Mouse (Mus musculus): ENCODE measurements around the gene Smim4. TPM values are rescaled to one million over a fixed set of nuclear protein-coding genes. Genes with fewer than 3 reads are reported as not detected.

Gene Smim4
- polyA plus RNA-seq, 1 experiment from 2014 or later: 54.6 TPM

- H3K9me3 ChIP-seq: no peaks in the 10 kb centered on the region
Observed at GRCm38 (mm10) chr14:31165458-31165857, 36.7 kb upstream of the Smim4 start.

GRCm38 (mm10) chr14:31165010-31165409 is 36.3 kb upstream of the Smim4 start:
- WGBS: 74% methylated on average over 2 of the region's 2 CpGs
- H3K4me1 ChIP-seq: 0 out of 2 replicates have a peak, but pooled peaks cover 2% of the 10 kb centered on the region
- no peaks in the 10 kb centered on the region for H3K36me3 ChIP-seq (replicated peaks)
- H3K9me3 ChIP-seq: no peaks in the 10 kb centered on the region
- ATAC-seq (ENCODE audit: low FRiP score): no peak
- no peak overlapping the region for H3K4me2 ChIP-seq
- H3K27me3 ChIP-seq: no peaks in the 10 kb centered on the region
- H3K27ac ChIP-seq: no peak overlapping the region
- H3K4me3 ChIP-seq (replicated peaks): no peak overlapping the region
- no peak overlapping the region for H3K9ac ChIP-seq

More at GRCm38 (mm10) chr14:31165458-31165857, 36.7 kb upstream of the Smim4 start:
- Histone ChIP-seq H3K4me1 (0 out of 2 replicates have a peak, but pooled peaks cover 2% of the 10 kb centered on the region), H3K4me2 (no peak overlapping the region), H3K27ac (no peak overlapping the region), H3K36me3 (replicated peaks) (peaks cover 3% of the 10 kb centered on the region), H3K27me3 (no peaks in the 10 kb centered on the region), H3K4me3 (replicated peaks) (no peak overlapping the region), H3K9ac (no peak overlapping the region)
- 62% methylated on average over 7 of the region's 7 CpGs for WGBS
- no peak for ATAC-seq (ENCODE audit: low FRiP score)

DNA sequence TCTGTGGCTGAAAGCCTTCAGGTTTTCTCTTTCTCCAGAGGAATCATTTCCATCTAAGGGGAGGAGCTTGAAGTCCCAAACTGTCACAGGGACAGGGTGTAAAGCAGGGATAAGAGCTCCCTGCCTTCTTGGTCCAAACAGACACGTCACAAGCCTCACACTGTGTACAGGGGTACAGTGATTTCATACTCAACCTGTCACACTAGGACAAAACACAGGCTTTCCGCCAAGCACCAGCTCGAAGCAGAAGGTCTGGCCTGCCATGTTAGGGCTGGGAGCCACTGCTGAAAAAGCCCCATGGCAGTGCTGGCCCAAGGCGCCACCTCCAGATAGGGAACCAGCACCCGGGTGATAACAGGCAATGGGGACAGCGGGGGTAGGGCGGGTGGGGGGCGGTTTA is 35.3 kb upstream of the Smim4 start:
- 84% methylated on average over 8 of the region's 8 CpGs for WGBS
- Histone ChIP-seq H3K4me3 (replicated peaks) (no peak overlapping the region), H3K9ac (no peak overlapping the region), H3K27ac (no peak overlapping the region), H3K27me3 (no peaks in the 10 kb centered on the region), H3K9me3 (no peaks in the 10 kb centered on the region), H3K36me3 (replicated peaks) (no peaks in the 10 kb centered on the region), H3K4me2 (no peak overlapping the region), H3K4me1 (0 out of 2 replicates have a peak, but pooled peaks cover 2% of the 10 kb centered on the region)
- ATAC-seq (ENCODE audit: low FRiP score): no peak

GRCm38 (mm10) chr14:31161638-31162037 is 32.9 kb upstream of the Smim4 start:
- Histone ChIP-seq H3K36me3 (replicated peaks) (no peaks in the 10 kb centered on the region), H3K4me2 (no peak overlapping the region), H3K4me3 (replicated peaks) (no peak overlapping the region), H3K27me3 (no peaks in the 10 kb centered on the region), H3K9me3 (no peaks in the 10 kb centered on the region), H3K9ac (no peak overlapping the region), H3K27ac (no peak overlapping the region), H3K4me1 (0 out of 2 replicates have a peak, but pooled peaks cover 2% of the 10 kb centered on the region)
- no peak for ATAC-seq (ENCODE audit: low FRiP score)
- WGBS: 70% methylated on average over 10 of the region's 10 CpGs

GRCm38 (mm10) chr14:31161191-31161590 is 32.4 kb upstream of the Smim4 start:
- Histone ChIP-seq H3K4me2 (no peak overlapping the region), H3K4me1 (0 out of 2 replicates have a peak, but pooled peaks cover 2% of the 10 kb centered on the region), H3K9ac (no peak overlapping the region), H3K27me3 (no peaks in the 10 kb centered on the region), H3K9me3 (no peaks in the 10 kb centered on the region), H3K4me3 (replicated peaks) (no peak overlapping the region), H3K36me3 (replicated peaks) (no peaks in the 10 kb centered on the region), H3K27ac (no peak overlapping the region)
- WGBS: 94% methylated on average over 7 of the region's 7 CpGs
- no peak for ATAC-seq (ENCODE audit: low FRiP score)

- no peak for ATAC-seq (ENCODE audit: low FRiP score)
- H3K36me3 ChIP-seq (replicated peaks): no peaks in the 10 kb centered on the region
- WGBS: 85% methylated on average over 27 of the region's 27 CpGs
Observed at GRCm38 (mm10) chr14:31160196-31161150, 31.7 kb upstream of the Smim4 start.

DNA sequence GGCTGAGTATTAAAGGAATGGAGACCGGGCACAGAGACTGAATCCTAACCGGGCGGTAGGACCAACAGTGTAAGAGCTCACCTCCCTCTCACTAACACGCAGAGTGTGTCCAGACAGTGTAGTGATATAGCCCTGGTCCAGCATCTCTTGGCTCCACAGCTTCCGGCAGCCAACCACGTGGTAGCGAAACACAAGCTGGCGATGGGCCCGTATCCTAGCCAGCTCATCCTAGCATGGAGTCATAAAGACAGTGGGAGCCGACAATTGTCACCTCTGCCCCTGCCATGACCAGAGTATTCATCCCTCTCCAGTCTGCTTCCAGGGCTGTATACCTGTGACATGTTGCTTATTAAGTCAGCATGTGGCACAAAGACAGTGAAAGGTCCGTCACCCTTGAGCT is 16.9 kb upstream of the Smim4 start:
- Histone ChIP-seq H3K4me2 (no peak overlapping the region), H3K27me3 (no peaks in the 10 kb centered on the region), H3K27ac (no peak overlapping the region), H3K4me3 (replicated peaks) (no peak overlapping the region), H3K9me3 (no peaks in the 10 kb centered on the region), H3K4me1 (no peaks in the 10 kb centered on the region), H3K9ac (no peak overlapping the region), H3K36me3 (replicated peaks) (peaks cover 23% of the 10 kb centered on the region)
- WGBS: 93% methylated on average over 11 of the region's 11 CpGs
- ATAC-seq (ENCODE audit: low FRiP score): no peak

More at GRCm38 (mm10) chr14:31160196-31161150, 31.7 kb upstream of the Smim4 start:
- Histone ChIP-seq H3K9me3 (no peaks in the 10 kb centered on the region), H3K27ac (no peak overlapping the region), H3K4me2 (no peak overlapping the region), H3K4me3 (replicated peaks) (no peak overlapping the region), H3K9ac (no peak overlapping the region), H3K27me3 (no peaks in the 10 kb centered on the region), H3K4me1 (0 out of 2 replicates have a peak, but pooled peaks cover under 1% of the 10 kb centered on the region)

- Histone ChIP-seq H3K4me3 (replicated peaks) (no peak overlapping the region), H3K4me2 (no peak overlapping the region), H3K4me1 (no peaks in the 10 kb centered on the region), H3K9ac (no peak overlapping the region), H3K27ac (no peak overlapping the region), H3K36me3 (replicated peaks) (peaks cover 70% of the 10 kb centered on the region), H3K9me3 (no peaks in the 10 kb centered on the region), H3K27me3 (no peaks in the 10 kb centered on the region)
- WGBS: 96% methylated on average over 14 of the region's 14 CpGs
- no peak for ATAC-seq (ENCODE audit: low FRiP score)
Observed at GRCm38 (mm10) chr14:31141011-31141410, 12.3 kb upstream of the Smim4 start.

- Histone ChIP-seq H3K36me3 (replicated peaks) (peaks cover 79% of the 10 kb centered on the region), H3K9me3 (no peaks in the 10 kb centered on the region), H3K27ac (no peak overlapping the region), H3K4me3 (replicated peaks) (no peak overlapping the region), H3K27me3 (no peaks in the 10 kb centered on the region), H3K4me2 (no peak overlapping the region), H3K9ac (no peak overlapping the region), H3K4me1 (no peaks in the 10 kb centered on the region)
- 93% methylated on average over 15 of the region's 15 CpGs for WGBS
- ATAC-seq (ENCODE audit: low FRiP score): no peak
Observed at GRCm38 (mm10) chr14:31140141-31140540, 11.4 kb upstream of the Smim4 start.

DNA sequence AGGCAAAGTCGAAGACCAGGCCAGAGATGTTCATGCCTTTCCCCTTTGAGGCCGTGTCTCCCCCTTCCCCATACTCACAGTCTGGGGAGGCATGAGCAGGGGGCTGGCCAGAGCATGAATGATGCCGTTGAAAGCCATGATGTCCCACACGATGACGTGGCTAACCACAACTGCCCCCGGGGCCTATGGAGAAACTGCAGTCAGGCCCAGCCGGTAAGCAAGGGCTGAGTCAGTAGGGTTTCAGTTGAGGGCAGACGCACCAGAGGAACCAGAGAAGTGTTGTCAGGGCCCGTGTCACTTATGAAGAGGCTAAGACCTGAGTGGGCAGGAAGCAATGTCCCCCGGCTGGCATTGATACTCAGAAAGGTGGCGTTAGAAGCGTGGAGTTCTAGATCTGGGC is 10.9 kb upstream of the Smim4 start:
- Histone ChIP-seq H3K4me3 (replicated peaks) (no peak overlapping the region), H3K9me3 (no peaks in the 10 kb centered on the region), H3K9ac (no peak overlapping the region), H3K27me3 (no peaks in the 10 kb centered on the region), H3K4me1 (no peaks in the 10 kb centered on the region), H3K27ac (no peak overlapping the region), H3K4me2 (no peak overlapping the region), H3K36me3 (replicated peaks) (peaks cover 84% of the 10 kb centered on the region)
- WGBS: 91% methylated on average over 12 of the region's 12 CpGs
- ATAC-seq (ENCODE audit: low FRiP score): no peak

DNA sequence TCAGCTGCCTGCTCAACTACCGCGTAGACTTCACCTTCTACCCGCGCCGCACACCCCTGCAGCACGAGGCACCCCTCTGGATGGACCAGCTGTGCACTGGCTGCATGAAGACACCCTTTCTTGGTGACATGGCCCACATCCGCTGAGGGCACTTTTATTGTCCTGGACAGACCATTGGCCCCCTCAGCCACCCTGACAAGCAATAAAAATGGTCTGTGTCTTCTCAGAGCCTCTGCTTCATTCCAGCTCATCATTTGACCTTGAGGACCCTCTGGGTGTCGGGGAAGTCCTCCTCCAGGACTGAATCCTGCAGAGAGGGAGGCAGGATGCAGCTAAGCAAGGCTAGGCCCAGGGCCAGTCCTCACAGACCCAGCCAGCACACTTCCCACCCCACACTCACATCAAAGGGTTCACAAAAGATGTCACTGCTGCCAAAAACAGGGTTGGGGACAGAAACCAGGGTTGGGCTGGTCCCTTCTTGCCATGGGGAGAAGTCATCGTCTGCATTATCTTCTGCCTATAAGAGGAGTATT is 10.2 kb upstream of the Smim4 start:
- no peak overlapping the region for H3K27ac ChIP-seq
- no peak overlapping the region for H3K4me3 ChIP-seq (replicated peaks)
- no peaks in the 10 kb centered on the region for H3K9me3 ChIP-seq
- peaks cover 91% of the 10 kb centered on the region for H3K36me3 ChIP-seq (replicated peaks)
- no peaks in the 10 kb centered on the region for H3K27me3 ChIP-seq
- no peaks in the 10 kb centered on the region for H3K4me1 ChIP-seq
- H3K4me2 ChIP-seq: no peak overlapping the region
- WGBS: 92% methylated on average over 9 of the region's 9 CpGs
- H3K9ac ChIP-seq: no peak overlapping the region
- no peak for ATAC-seq (ENCODE audit: low FRiP score)

- Histone ChIP-seq H3K4me3 (replicated peaks) (no peak overlapping the region), H3K27me3 (no peaks in the 10 kb centered on the region), H3K27ac (0 out of 2 replicates have a peak overlapping the region, but pooled peaks have one; percentile 25), H3K9me3 (no peaks in the 10 kb centered on the region), H3K9ac (no peak overlapping the region), H3K4me2 (no peak overlapping the region), H3K4me1 (peaks cover 2% of the 10 kb centered on the region), H3K36me3 (replicated peaks) (peaks cover 91% of the 10 kb centered on the region)
- ATAC-seq (ENCODE audit: low FRiP score): no peak
- 87% methylated on average over 22 of the region's 35 CpGs for WGBS
Observed at GRCm38 (mm10) chr14:31138219-31138896, 9.6 kb upstream of the Smim4 start.
